Mouse (Mus musculus): ENCODE measurements around the gene Ankrd44.

- TF ChIP-seq CTCF (IDR thresholded peaks at IDR 0.05; ENCODE audit: control insufficient read depth, insufficient read depth, insufficient read length) (no peak), MAX (IDR thresholded peaks at IDR 0.05) (no peak), CEBPB (IDR thresholded peaks at IDR 0.05; ENCODE audit: low read depth) (no peak), USF1 (IDR thresholded peaks at IDR 0.05; ENCODE audit: low read depth) (no peak), MYOG (IDR thresholded peaks at IDR 0.05; ENCODE audit: control insufficient read depth, extremely low read depth, insufficient read length) (no peak), MYOD1 (IDR thresholded peaks at IDR 0.05; ENCODE audit: control insufficient read depth, insufficient read length, low read depth) (peak; percentile 33), FOSL1 (IDR thresholded peaks at IDR 0.05; ENCODE audit: insufficient read depth, low read length, poor library complexity, severe bottlenecking) (no peak)
Observed at GRCm38 (mm10) chr1:54930670-54931200, 4.5 kb upstream of the Ankrd44 start.
